Mouse (Mus musculus): ENCODE data around the gene Gm3880.
A peak's percentile ranks its signal among the peaks of the same experiment; 100 is the strongest.
"Not testable (repeated sequence)": the region's sequence is repeated elsewhere in the genome, so short reads cannot be mapped to it uniquely, and the experiment has no call there.

Gm3880 gene

DNA sequence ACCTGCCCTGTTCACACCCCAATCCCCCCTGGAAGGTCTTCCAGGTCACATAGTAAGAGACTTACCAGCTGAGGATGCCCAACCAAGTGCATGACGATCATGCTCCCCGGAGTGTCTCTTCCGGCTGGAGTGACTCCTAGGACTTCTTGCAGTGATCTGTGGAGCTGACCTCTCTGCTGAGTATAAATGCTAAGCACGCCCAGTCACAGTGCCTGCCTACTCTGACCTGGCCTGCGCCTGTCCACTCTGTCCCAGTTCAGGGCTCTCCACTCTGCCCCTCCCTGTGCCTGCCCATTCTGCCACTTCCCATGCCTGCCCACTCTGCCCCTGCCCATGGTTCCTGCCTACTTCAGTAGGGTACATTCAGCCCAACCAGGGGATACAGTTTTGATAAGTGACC is at the start of gene Gm3880:
Gene Gm3880, minus strand, starts transcription at position 101 of the 400 bp plus-strand sequence.
- not testable (repeated sequence) for DNase-seq

GRCm38 (mm10) chrX:102724226-102724625 is 37.5 kb upstream of the Gm3880 start:
- not testable (repeated sequence) for DNase-seq

- not testable (repeated sequence) for DNase-seq
Measured at GRCm38 (mm10) chrX:102707535-102707934, 20.8 kb upstream of the Gm3880 start, which contains the start of the genes Gm9112 and Dmrtc1b. Gene Gm9112 (minus strand): TSS chrX:102707635. Gene Dmrtc1b (plus strand): TSS chrX:102707865.

DNA sequence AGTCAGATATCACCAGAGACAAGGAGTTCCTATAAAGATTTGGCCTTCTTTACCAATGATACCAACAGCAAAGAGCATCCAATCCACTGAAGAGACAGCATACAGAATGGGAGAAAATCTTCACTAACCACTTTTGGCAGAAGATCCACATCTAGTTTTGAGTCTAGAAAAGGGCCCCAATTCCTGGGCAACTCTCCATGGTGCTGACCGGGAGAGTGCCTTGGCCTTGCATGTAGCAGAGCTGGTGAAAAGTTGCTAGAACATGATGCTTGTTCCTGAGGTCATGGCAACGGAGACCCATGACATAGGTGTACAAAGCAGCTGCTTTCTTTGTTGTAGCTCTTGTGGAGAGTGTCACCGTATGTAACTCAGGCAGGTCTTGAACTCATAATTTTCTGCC is 13.9 kb upstream of the Gm3880 start:
- not testable (repeated sequence) for DNase-seq

DNA sequence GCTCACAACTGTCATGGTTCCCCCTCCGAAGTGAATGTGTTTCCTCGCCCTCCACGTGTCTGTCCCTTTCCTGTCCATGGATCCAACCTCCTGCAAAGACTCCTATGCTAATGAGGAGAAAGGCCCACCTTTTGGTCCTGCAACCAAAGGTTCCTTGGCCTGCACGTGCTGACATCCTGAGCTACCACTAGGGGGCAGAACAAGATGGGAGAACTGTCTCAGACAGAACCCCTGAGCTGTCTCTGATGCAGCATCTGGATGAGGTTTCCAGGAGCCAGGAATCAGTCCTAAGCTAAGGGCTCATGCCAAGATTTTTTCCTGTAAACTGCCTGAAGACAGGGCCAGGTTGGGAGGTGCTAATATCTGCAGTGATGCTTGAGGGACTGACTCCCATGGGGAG is 2.5 kb upstream of the Gm3880 start:
- peak; percentile 4 for DNase-seq

- DNase-seq = not testable (repeated sequence)
Measured at GRCm38 (mm10) chrX:102684706-102685105, 2.1 kb downstream of the Gm3880 start.

GRCm38 (mm10) chrX:102666641-102667040 is 20.1 kb downstream of the Gm3880 start:
- DNase-seq = no peak

DNA sequence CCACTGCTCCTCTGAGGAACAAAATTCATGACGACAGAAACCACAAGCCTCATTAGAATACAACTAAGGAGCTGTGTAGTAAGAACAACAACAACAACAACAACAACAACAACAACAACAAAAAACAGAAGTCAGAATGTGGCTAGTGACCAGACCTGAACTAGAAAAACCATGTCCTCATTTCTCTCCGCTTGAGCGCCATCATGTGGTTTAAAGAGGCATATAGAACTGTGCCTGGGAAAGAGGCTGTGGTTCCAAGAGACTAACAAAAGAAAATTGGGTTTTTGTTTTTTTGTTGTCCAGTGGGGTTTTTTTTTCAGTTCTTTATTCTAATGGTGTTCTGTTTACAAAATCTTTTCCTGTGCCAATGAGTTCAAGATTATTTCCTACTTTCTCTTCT is 26.1 kb downstream of the Gm3880 start:
- no peak for DNase-seq

- DNase-seq = no peak
Measured at GRCm38 (mm10) chrX:102645691-102646090, 41.1 kb downstream of the Gm3880 start.

DNA sequence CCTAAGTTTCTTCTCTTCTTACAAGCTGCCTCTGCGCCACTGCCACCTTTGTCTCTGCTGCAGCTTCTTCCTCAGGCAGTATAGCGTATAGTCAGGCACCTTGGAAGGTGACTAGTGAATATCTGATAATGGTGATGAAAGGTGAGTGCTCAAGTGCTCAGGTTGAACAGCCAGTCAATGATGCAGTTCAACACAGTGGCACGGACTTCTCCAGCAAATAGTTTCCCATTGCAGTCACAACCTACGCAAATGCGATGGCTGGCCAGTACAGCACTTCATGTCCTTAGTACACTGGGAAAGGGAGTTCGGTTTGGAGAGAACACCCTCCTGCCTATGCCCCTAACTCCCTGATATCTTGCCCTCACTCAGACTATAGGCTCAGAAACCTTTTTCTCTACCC is 41.6 kb downstream of the Gm3880 start:
- DNase-seq = no peak

- no peak for DNase-seq
Measured at GRCm38 (mm10) chrX:102644573-102644951, 42.2 kb downstream of the Gm3880 start.

- DNase-seq = peak; percentile 68
Measured at GRCm38 (mm10) chrX:102643823-102644572, 42.8 kb downstream of the Gm3880 start, which contains the start of gene Phka1. Gene Phka1 (minus strand): TSS chrX:102644246.
